Mouse (Mus musculus): Measurements from ENCODE around the gene Txnl4b. TPM values are rescaled to one million over a fixed set of nuclear protein-coding genes. Genes with fewer than 3 reads are reported as not detected.
A peak's percentile ranks its signal among the peaks of the same experiment; 100 is the strongest.

The Txnl4b gene
- polyA plus RNA-seq, 1 experiment from 2014 or later = 30.8 TPM

DNA sequence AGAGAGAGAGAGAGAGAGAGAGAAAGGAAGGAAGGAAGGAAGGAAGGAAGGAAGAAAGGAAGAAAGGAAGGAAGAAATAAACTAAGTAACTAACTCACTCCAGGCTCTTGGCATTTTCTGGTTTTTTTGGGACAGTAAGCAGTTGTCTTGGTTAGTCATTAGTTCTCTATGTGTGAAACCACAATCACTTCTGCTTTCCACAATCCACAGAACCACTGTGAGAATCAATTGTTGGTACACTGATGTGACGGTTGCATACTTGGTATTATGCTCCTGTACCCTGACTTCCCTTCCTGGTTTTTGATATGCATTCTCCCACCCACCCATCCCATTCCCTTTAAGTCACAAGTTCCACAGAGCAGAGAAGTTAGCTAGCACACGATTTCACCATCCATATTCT is 1.8 kb upstream of the Txnl4b start:
- ATAC-seq = no peak
- no peak overlapping the region for H3K27ac ChIP-seq (ENCODE audit: low read length)
- H3K4me1 ChIP-seq (replicated peaks; ENCODE audit: control insufficient read depth, insufficient read depth, low read length) = peaks cover 16% of the 10 kb centered on the region
- H3K27me3 ChIP-seq (replicated peaks; ENCODE audit: control insufficient read depth, insufficient read depth, low read length) = no peaks in the 10 kb centered on the region
- H3K9me3 ChIP-seq (ENCODE audit: control insufficient read depth, low read length) = no peaks in the 10 kb centered on the region
- H3K4me2 ChIP-seq (ENCODE audit: low read length) = no peak overlapping the region
- no peak overlapping the region for H3K9ac ChIP-seq (replicated peaks; ENCODE audit: low read depth, low read length)
- 76% methylated on average over 2 of the region's 2 CpGs for WGBS
- peaks cover 19% of the 10 kb centered on the region for H3K36me3 ChIP-seq (ENCODE audit: control insufficient read depth, insufficient read depth)
- no peak overlapping the region for H3K4me3 ChIP-seq (replicated peaks; ENCODE audit: low read length)

DNA sequence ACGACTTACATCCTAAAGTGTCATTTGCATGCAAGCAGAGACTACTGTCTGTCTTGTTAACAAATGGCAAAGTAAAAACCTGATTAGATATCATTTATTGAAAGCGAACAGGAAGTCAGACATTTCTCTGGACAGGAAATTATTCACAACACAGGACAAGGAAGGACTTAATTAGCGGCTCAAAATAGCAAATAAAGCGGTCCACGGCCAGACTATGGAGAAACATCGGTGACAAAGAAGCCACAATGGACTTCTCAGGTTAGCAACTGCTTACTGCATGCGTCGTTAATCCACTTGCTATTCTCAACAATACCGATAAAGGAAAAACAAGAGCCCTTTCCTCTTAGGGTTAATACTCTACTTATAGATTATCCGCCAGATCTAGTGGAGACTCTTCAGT is 926 bp upstream of the Txnl4b start:
- peak overlapping the region; percentile 90 for H3K9ac ChIP-seq (replicated peaks; ENCODE audit: low read depth, low read length)
- peaks cover 16% of the 10 kb centered on the region for H3K4me1 ChIP-seq (replicated peaks; ENCODE audit: control insufficient read depth, insufficient read depth, low read length)
- ATAC-seq = no peak
- H3K27me3 ChIP-seq (replicated peaks; ENCODE audit: control insufficient read depth, insufficient read depth, low read length) = no peaks in the 10 kb centered on the region
- H3K4me2 ChIP-seq (ENCODE audit: low read length) = peak overlapping the region; percentile 87
- no peak overlapping the region; the same call in 1 of the 2 replicates for H3K27ac ChIP-seq (ENCODE audit: low read length)
- no peaks in the 10 kb centered on the region for H3K9me3 ChIP-seq (ENCODE audit: control insufficient read depth, low read length)
- H3K36me3 ChIP-seq (ENCODE audit: control insufficient read depth, insufficient read depth) = peaks cover 10% of the 10 kb centered on the region
- WGBS = 6% methylated on average over 10 of the region's 10 CpGs
- H3K4me3 ChIP-seq (replicated peaks; ENCODE audit: low read length) = peak overlapping the region; percentile 87

DNA sequence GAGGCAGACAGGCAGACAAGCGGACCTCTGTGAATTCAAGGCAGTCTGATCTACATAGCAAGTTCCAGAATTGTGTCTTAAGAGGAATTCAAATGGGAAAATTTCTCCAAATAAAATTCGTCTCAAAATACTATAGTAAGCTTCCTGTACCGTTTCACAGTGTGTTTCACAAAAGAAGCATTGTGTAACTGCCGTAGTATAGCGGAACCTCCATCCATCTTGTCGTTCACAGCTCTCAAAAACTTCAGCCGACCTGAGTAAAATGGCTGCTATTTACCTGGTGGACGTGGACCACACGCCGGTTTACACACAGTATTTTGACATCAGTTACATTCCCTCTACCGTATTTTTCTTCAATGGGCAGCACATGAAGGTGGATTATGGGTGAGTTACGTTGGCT is 5.4 kb downstream of the Txnl4b start:
- no peak overlapping the region for H3K4me2 ChIP-seq (ENCODE audit: low read length)
- 90% methylated on average over 12 of the region's 12 CpGs for WGBS
- no peaks in the 10 kb centered on the region for H3K9me3 ChIP-seq (ENCODE audit: control insufficient read depth, low read length)
- H3K36me3 ChIP-seq (ENCODE audit: control insufficient read depth, insufficient read depth) = no peaks in the 10 kb centered on the region
- peaks cover 7% of the 10 kb centered on the region for H3K4me1 ChIP-seq (replicated peaks; ENCODE audit: control insufficient read depth, insufficient read depth, low read length)
- no peak overlapping the region for H3K9ac ChIP-seq (replicated peaks; ENCODE audit: low read depth, low read length)
- no peak overlapping the region for H3K27ac ChIP-seq (ENCODE audit: low read length)
- H3K27me3 ChIP-seq (replicated peaks; ENCODE audit: control insufficient read depth, insufficient read depth, low read length) = no peaks in the 10 kb centered on the region
- ATAC-seq = no peak
- H3K4me3 ChIP-seq (replicated peaks; ENCODE audit: low read length) = no peak overlapping the region

DNA sequence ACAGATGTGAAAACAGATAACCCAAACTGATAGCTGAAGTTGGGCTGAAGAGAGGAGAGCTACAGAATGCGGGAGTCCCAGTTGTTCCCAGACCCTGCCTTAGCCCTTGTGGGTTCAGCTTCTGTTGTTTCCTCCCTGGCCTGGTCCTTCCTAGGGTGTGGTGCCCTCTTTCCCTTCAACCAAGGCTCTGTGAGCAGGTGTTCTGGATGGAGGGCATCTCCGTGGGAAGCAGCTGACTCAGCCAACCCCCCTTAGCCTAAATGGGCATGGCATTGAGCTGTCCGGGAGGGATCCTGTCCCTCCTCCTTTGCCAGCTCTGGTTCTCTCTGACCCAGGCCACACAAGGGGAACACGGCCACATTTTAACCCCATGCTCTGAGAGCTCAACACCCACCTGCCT is 10.6 kb downstream of the Txnl4b start:
- H3K27me3 ChIP-seq (replicated peaks; ENCODE audit: control insufficient read depth, insufficient read depth, low read length) = no peaks in the 10 kb centered on the region
- WGBS = 78% methylated on average over 4 of the region's 4 CpGs
- no peak overlapping the region for H3K27ac ChIP-seq (ENCODE audit: low read length)
- ATAC-seq = no peak
- H3K9me3 ChIP-seq (ENCODE audit: control insufficient read depth, low read length) = no peaks in the 10 kb centered on the region
- H3K36me3 ChIP-seq (ENCODE audit: control insufficient read depth, insufficient read depth) = no peaks in the 10 kb centered on the region
- H3K4me1 ChIP-seq (replicated peaks; ENCODE audit: control insufficient read depth, insufficient read depth, low read length) = no peaks in the 10 kb centered on the region
- no peak overlapping the region for H3K4me2 ChIP-seq (ENCODE audit: low read length)
- H3K9ac ChIP-seq (replicated peaks; ENCODE audit: low read depth, low read length) = no peak overlapping the region
- H3K4me3 ChIP-seq (replicated peaks; ENCODE audit: low read length) = no peak overlapping the region

DNA sequence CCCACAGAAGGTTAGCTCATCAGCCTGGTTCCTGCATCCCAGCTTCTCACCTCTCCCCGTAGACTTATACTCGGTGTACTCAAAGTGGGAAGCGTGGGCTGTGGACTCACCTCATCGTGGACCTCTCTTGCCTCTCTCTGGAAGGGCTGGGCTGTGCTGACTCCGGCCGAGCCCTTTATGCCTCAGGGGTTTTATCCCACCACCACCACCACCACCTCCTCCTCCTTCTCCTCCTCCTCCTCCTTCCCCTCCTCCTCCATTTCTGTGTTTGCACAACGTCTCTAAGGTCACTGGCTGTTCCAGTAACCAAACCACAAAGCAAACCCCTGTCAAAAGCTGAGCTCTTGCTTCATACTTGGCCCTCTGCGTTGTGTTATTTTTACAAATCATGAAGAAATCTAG is 13.2 kb downstream of the Txnl4b start, which contains the start of gene Hp:
Gene Hp, minus strand, starts transcription at position 273 of the 402 bp plus-strand sequence.
- no peaks in the 10 kb centered on the region for H3K4me1 ChIP-seq (replicated peaks; ENCODE audit: control insufficient read depth, insufficient read depth, low read length)
- H3K9ac ChIP-seq (replicated peaks; ENCODE audit: low read depth, low read length) = no peak within 1 kb of the TSS
- H3K4me2 ChIP-seq (ENCODE audit: low read length) = no peak within 1 kb of the TSS
- H3K27ac ChIP-seq (ENCODE audit: low read length) = no peak within 1 kb of the TSS
- peaks cover 2% of the 10 kb centered on the region; the same call in 1 of the 2 replicates for H3K9me3 ChIP-seq (ENCODE audit: control insufficient read depth, low read length)
- no peak within 1 kb of the TSS for H3K4me3 ChIP-seq (replicated peaks; ENCODE audit: low read length)
- H3K27me3 ChIP-seq (replicated peaks; ENCODE audit: control insufficient read depth, insufficient read depth, low read length) = no peaks in the 10 kb centered on the region
- no peak for ATAC-seq
- WGBS = 74% methylated on average over 8 of the region's 8 CpGs
- H3K36me3 ChIP-seq (ENCODE audit: control insufficient read depth, insufficient read depth) = no peaks in the 10 kb centered on the region

DNA sequence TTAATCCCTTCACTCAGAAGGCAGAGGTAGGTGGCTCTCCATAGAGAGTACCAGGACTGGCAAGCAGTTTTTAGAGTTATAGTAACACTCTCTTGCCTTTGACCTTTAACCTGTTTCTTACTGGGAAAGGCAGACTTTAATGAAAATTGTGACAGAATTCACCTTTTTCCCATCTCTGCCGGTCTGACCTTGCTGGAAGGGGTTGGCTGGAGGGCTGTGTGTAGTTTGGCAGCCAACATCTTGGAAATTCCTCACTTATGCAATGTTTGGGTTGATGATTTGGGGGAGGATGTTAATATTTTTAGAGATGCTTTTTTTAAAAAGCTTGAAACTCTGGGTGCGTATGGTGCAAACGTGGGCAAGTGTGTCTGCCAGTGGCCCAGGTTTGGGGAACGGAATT is 18.6 kb downstream of the Txnl4b start:
- H3K4me3 ChIP-seq (replicated peaks; ENCODE audit: low read length) = no peak overlapping the region
- H3K36me3 ChIP-seq (ENCODE audit: control insufficient read depth, insufficient read depth) = no peaks in the 10 kb centered on the region
- H3K4me1 ChIP-seq (replicated peaks; ENCODE audit: control insufficient read depth, insufficient read depth, low read length) = no peaks in the 10 kb centered on the region
- H3K27ac ChIP-seq (ENCODE audit: low read length) = no peak overlapping the region
- ATAC-seq = no peak
- H3K9me3 ChIP-seq (ENCODE audit: control insufficient read depth, low read length) = peaks cover 6% of the 10 kb centered on the region
- H3K4me2 ChIP-seq (ENCODE audit: low read length) = no peak overlapping the region
- no peak overlapping the region for H3K9ac ChIP-seq (replicated peaks; ENCODE audit: low read depth, low read length)
- 91% methylated on average over 4 of the region's 4 CpGs for WGBS
- H3K27me3 ChIP-seq (replicated peaks; ENCODE audit: control insufficient read depth, insufficient read depth, low read length) = no peaks in the 10 kb centered on the region

DNA sequence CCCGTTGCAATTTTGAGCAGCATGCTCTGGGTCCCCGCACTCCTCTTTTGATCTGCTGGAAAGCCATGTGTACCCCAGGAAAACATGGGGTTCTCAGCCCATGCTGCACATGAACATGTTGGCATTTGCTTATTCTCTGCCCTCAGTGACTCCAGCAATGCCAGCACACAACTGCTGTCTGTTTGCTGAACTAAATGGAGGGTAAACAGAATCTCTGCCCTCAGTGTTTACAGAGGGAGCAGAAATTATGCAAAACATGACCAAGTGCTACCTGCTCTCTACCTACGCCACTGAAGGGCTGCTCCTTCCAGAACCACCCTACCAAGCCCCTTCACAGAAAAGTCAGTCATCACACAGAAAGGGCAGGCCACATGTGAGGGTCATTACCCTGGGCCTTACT is 19.1 kb downstream of the Txnl4b start:
- H3K27ac ChIP-seq (ENCODE audit: low read length) = no peak overlapping the region
- 89% methylated on average over 3 of the region's 3 CpGs for WGBS
- no peak overlapping the region for H3K4me3 ChIP-seq (replicated peaks; ENCODE audit: low read length)
- H3K27me3 ChIP-seq (replicated peaks; ENCODE audit: control insufficient read depth, insufficient read depth, low read length) = no peaks in the 10 kb centered on the region
- no peak overlapping the region for H3K9ac ChIP-seq (replicated peaks; ENCODE audit: low read depth, low read length)
- no peak for ATAC-seq
- peaks cover 6% of the 10 kb centered on the region for H3K9me3 ChIP-seq (ENCODE audit: control insufficient read depth, low read length)
- no peaks in the 10 kb centered on the region for H3K4me1 ChIP-seq (replicated peaks; ENCODE audit: control insufficient read depth, insufficient read depth, low read length)
- H3K4me2 ChIP-seq (ENCODE audit: low read length) = no peak overlapping the region
- no peaks in the 10 kb centered on the region for H3K36me3 ChIP-seq (ENCODE audit: control insufficient read depth, insufficient read depth)

DNA sequence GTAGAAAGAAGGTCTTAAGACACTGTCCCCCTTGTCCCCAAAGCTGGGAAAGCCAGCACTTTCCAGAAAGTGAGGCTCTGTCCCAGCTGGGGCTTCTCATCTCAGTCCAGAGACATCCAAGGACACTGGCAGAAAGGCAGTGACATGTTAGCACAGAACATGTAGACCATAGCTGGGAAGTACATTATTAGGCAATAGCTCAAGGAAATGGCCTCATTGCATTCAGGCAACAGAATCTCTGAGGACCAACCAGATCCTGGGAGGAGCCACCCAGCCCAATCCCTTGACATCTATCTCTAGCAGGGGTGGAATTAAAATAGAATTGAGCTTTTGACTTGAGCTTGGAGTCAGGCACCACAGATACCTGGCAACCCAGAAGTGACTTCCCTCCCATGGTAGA is 20.0 kb downstream of the Txnl4b start:
- no peaks in the 10 kb centered on the region for H3K4me1 ChIP-seq (replicated peaks; ENCODE audit: control insufficient read depth, insufficient read depth, low read length)
- H3K4me3 ChIP-seq (replicated peaks; ENCODE audit: low read length) = no peak overlapping the region
- no peak overlapping the region for H3K4me2 ChIP-seq (ENCODE audit: low read length)
- H3K36me3 ChIP-seq (ENCODE audit: control insufficient read depth, insufficient read depth) = no peaks in the 10 kb centered on the region
- H3K27ac ChIP-seq (ENCODE audit: low read length) = no peak overlapping the region
- ATAC-seq = no peak
- H3K9ac ChIP-seq (replicated peaks; ENCODE audit: low read depth, low read length) = no peak overlapping the region
- peaks cover 6% of the 10 kb centered on the region for H3K9me3 ChIP-seq (ENCODE audit: control insufficient read depth, low read length)
- no peaks in the 10 kb centered on the region for H3K27me3 ChIP-seq (replicated peaks; ENCODE audit: control insufficient read depth, insufficient read depth, low read length)

DNA sequence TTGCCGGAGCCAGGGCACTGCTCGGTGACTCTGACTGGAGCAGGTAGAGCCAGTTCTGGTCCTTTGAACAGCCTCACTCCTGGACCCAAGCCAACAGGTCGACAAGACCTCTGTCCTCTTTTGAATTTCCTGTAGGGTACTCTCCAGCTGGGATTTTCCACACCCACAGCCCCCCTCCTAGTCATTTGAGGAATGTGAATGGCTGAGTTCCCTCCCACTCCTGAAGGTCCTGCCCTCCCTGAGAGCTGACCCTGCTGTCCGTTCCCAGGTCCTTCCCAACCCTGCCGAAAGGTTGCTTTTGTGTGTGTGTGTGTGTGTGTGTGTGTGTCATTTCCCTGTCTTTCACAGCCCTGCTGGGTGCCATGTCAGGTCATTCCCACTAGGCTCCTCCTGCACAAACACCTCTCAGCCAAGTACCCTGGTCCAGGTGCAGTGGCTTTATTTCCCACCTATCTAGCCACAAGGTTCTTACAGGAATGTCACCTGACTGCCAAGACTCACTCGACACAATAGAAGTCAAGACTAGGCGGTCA is 21.3 kb downstream of the Txnl4b start:
- peaks cover 6% of the 10 kb centered on the region for H3K9me3 ChIP-seq (ENCODE audit: control insufficient read depth, low read length)
- H3K27ac ChIP-seq (ENCODE audit: low read length) = no peak overlapping the region
- ATAC-seq = no peak
- no peak overlapping the region for H3K4me2 ChIP-seq (ENCODE audit: low read length)
- H3K4me1 ChIP-seq (replicated peaks; ENCODE audit: control insufficient read depth, insufficient read depth, low read length) = no peaks in the 10 kb centered on the region
- 63% methylated on average over 7 of the region's 7 CpGs for WGBS
- no peak overlapping the region for H3K4me3 ChIP-seq (replicated peaks; ENCODE audit: low read length)
- H3K27me3 ChIP-seq (replicated peaks; ENCODE audit: control insufficient read depth, insufficient read depth, low read length) = no peaks in the 10 kb centered on the region
- H3K36me3 ChIP-seq (ENCODE audit: control insufficient read depth, insufficient read depth) = no peaks in the 10 kb centered on the region
- H3K9ac ChIP-seq (replicated peaks; ENCODE audit: low read depth, low read length) = no peak overlapping the region

DNA sequence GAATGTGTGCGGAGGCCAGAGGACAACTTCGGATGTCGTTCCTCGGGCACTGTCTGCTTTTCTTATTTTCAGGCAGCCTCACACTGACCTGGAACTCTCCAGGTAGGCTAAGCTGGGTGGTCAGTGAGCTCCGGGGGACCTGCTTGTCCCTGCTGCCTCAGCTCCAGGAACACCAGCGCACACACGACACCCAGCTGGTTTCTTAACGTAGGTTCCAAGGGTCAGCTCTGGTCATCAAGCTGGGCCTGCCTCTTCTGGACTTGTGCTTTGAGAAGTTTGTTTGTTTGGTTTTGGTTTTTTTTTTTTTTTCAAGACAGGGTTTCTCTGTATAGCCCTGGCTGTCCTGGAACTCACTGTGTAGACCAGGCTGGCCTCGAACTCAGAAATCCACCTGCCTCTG is 25.2 kb downstream of the Txnl4b start:
- 90% methylated on average over 9 of the region's 9 CpGs for WGBS
- H3K4me1 ChIP-seq (replicated peaks; ENCODE audit: control insufficient read depth, insufficient read depth, low read length) = no peaks in the 10 kb centered on the region
- H3K27me3 ChIP-seq (replicated peaks; ENCODE audit: control insufficient read depth, insufficient read depth, low read length) = no peaks in the 10 kb centered on the region
- no peak for ATAC-seq
- no peaks in the 10 kb centered on the region for H3K36me3 ChIP-seq (ENCODE audit: control insufficient read depth, insufficient read depth)
- H3K4me3 ChIP-seq (replicated peaks; ENCODE audit: low read length) = no peak overlapping the region
- no peak overlapping the region for H3K4me2 ChIP-seq (ENCODE audit: low read length)
- H3K27ac ChIP-seq (ENCODE audit: low read length) = no peak overlapping the region
- H3K9ac ChIP-seq (replicated peaks; ENCODE audit: low read depth, low read length) = no peak overlapping the region
- H3K9me3 ChIP-seq (ENCODE audit: control insufficient read depth, low read length) = no peaks in the 10 kb centered on the region
